Mouse (Mus musculus): ENCODE data around the gene Keg1.
"Not testable (repeated sequence)": the region's sequence is repeated elsewhere in the genome, so short reads cannot be mapped to it uniquely, and the experiment has no call there.

The Keg1 gene

GRCm38 (mm10) chr19:12695590-12695989 is at the start of gene Keg1:
TSS of gene Keg1 (plus strand) at chr19:12695786.
- no peak for ATAC-seq (ENCODE audit: insufficient number of reproducible peaks, low FRiP score, low TSS enrichment)

DNA sequence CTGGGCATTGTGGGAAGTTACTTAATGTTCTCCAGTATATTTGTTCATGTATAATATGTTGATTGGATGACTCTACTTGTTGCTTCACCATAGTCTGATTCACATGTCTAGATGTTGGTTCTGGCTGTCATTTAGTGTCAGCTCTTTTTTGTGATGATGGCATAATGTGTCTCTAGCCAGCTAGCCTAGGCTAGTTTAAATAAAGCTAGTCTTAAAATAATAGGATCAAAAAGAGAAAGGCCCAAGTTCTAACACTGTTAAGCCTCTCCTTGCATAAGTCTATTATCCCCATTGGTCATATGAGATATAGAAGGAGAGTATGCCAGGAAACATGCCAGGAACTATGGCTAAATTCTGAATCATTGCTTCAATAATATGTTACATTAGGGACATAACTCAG is 46.1 kb upstream of the Keg1 start:
- ATAC-seq (ENCODE audit: insufficient number of reproducible peaks, low FRiP score, low TSS enrichment): no peak

GRCm38 (mm10) chr19:12666156-12666555 is 29.4 kb upstream of the Keg1 start:
- ATAC-seq (ENCODE audit: insufficient number of reproducible peaks, low FRiP score, low TSS enrichment): no peak

DNA sequence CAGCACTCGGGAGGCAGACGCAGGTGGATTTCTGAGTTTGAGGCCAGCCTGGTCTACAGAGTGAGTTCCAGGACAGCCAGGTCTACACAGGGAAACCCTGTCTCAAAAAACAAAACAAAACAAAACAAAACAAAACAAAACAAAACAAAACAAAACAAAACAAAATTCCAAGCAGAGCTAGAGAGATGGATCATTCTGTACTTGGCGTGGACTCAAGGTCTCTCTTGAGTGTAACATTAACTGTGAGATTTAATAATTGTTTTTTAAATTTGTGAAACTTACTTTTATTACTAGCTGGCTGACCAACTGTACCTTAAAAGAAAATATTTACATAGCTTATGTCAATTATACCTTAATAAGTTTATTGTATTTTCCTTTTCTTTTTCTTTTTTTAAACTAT is 27.0 kb upstream of the Keg1 start:
- not testable (repeated sequence) for ATAC-seq (ENCODE audit: insufficient number of reproducible peaks, low FRiP score, low TSS enrichment)

GRCm38 (mm10) chr19:12670139-12670538 is 25.4 kb upstream of the Keg1 start, which contains the start of gene Olfr1442:
TSS of gene Olfr1442 (plus strand) at chr19:12670439.
- ATAC-seq (ENCODE audit: insufficient number of reproducible peaks, low FRiP score, low TSS enrichment): no peak

DNA sequence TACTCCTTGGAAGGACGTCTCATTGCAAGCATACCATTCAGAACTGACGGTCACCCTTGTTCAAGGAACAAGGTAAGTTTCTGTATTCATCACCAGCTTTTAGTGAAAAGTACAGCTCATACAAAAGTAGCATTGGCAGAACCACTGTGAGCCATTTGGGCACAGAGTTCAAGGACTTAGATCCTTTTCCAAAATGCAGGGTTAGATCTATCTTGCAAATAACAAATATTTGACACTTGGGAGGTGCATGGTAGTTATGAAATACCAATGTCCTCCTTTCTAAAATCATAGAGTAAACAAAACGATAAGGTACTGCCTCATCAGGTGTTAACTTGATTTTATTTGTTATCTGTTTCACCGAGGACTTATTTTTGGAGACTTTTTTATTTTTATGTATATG is 24.5 kb upstream of the Keg1 start:
- no peak for ATAC-seq (ENCODE audit: insufficient number of reproducible peaks, low FRiP score, low TSS enrichment)

DNA sequence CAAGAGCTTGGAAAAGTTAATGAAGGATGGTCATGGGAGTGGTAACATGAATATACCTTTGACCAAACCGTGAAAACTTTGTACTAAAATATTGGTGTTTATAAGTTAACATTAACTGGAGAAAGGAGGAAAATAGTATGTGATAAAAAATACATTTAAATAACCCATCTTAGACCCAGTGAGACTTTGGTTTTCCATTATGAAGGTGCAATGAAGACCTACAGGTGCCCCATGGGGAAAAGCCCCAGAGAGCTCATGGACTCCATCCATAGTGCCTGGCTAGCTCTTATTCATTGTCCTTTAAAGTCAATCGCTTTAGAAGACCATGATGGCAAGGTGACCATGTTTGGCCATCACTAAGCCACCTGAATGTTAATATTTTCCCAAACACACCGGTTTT is 17.8 kb upstream of the Keg1 start, which contains the start of gene Olfr1443:
Olfr1443 (plus strand) TSS at position 301 of the 400 bp plus-strand sequence.
- no peak for ATAC-seq (ENCODE audit: insufficient number of reproducible peaks, low FRiP score, low TSS enrichment)

GRCm38 (mm10) chr19:12684638-12685037 is 10.9 kb upstream of the Keg1 start:
- no peak for ATAC-seq (ENCODE audit: insufficient number of reproducible peaks, low FRiP score, low TSS enrichment)

DNA sequence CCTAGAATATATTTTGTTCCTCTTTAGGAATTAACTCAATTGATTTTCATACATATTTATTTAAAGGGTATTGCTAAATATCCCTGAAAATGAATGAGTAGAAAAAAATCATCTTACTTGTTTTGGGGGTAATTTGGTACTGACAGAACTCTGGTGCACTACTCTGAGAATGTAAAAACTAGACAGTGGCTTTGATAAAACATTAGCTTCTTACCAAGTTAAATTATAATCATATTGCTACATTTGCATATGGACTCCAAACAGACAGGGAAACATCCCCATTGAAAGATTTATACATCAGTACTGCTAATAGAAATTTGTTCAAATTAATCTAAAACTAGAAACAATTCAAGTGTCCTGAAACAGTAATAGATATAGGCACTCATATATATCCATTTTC is 10.4 kb upstream of the Keg1 start:
- no peak for ATAC-seq (ENCODE audit: insufficient number of reproducible peaks, low FRiP score, low TSS enrichment)

- no peak for ATAC-seq (ENCODE audit: insufficient number of reproducible peaks, low FRiP score, low TSS enrichment)
Observed at GRCm38 (mm10) chr19:12696221-12696620, 635 bp downstream of the Keg1 start.

- no peak for ATAC-seq (ENCODE audit: insufficient number of reproducible peaks, low FRiP score, low TSS enrichment)
Observed at GRCm38 (mm10) chr19:12708458-12708857, 12.9 kb downstream of the Keg1 start.

- ATAC-seq (ENCODE audit: insufficient number of reproducible peaks, low FRiP score, low TSS enrichment): no peak
Observed at GRCm38 (mm10) chr19:12708986-12709385, 13.4 kb downstream of the Keg1 start.

GRCm38 (mm10) chr19:12719189-12719588 is 23.6 kb downstream of the Keg1 start:
- no peak for ATAC-seq (ENCODE audit: insufficient number of reproducible peaks, low FRiP score, low TSS enrichment)

GRCm38 (mm10) chr19:12720463-12720862 is 24.9 kb downstream of the Keg1 start:
- ATAC-seq (ENCODE audit: insufficient number of reproducible peaks, low FRiP score, low TSS enrichment): no peak

DNA sequence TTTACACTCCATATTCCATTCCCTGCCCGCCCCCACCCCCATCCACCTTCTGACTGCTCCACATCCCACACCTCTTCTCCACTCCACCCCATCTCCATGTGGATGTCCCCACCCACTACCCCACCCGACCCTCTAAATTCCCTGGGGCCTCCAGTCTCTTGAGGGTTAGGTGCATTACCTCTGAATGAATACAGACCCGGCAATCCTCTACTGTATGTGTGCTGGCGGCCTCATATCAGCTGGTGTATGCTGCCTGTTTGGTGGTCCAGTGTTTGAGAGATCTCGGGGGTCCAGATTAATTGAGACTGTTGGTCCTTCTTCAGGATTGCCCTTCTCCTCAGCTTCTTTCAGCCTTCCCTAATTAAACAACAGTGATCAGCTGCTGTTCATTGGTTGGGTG is 25.3 kb downstream of the Keg1 start:
- ATAC-seq (ENCODE audit: insufficient number of reproducible peaks, low FRiP score, low TSS enrichment): not testable (repeated sequence)

- not testable (repeated sequence) for ATAC-seq (ENCODE audit: insufficient number of reproducible peaks, low FRiP score, low TSS enrichment)
Observed at GRCm38 (mm10) chr19:12721596-12721995, 26.0 kb downstream of the Keg1 start.

DNA sequence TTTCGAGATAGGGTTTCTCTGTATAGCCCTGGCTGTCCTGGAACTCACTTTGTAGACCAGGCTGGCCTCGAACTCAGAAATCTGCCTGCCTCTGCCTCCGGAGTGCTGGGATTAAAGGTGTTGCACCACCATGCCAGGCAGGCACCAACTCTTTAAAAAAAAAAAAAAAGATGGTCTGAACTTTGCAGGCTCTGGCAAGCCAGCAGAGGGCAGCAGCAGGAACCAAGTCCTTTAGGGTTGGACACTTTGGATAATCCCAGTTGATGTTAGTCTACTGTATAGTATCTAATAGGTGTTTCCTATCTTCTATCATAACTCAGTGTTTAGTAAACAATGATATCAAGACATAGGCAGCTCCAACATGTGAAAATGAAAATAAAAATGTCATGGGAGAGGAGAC is 26.7 kb downstream of the Keg1 start:
- ATAC-seq (ENCODE audit: insufficient number of reproducible peaks, low FRiP score, low TSS enrichment): no peak

DNA sequence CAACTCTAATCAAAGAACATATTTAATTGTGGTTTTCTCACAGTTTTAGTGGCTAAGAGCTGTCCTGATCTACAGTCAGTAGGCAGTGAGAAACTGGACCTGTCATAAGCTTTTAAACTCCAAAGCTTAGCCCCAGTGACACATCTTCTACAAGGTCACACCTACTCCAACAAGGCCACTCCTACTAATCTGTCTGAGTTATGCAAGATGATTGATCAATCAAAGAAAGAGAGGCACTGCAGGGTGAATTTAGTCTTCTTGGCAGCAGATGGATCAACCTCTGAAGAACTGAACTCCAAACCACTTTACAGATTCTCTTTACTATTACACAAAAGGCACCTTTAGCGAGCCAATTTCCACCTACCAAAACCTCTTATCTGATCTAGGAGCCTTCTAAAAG is 30.3 kb downstream of the Keg1 start:
- ATAC-seq (ENCODE audit: insufficient number of reproducible peaks, low FRiP score, low TSS enrichment): no peak

- no peak for ATAC-seq (ENCODE audit: insufficient number of reproducible peaks, low FRiP score, low TSS enrichment)
Observed at GRCm38 (mm10) chr19:12731036-12731435, 35.5 kb downstream of the Keg1 start.

GRCm38 (mm10) chr19:12731950-12732349 is 36.4 kb downstream of the Keg1 start:
- ATAC-seq (ENCODE audit: insufficient number of reproducible peaks, low FRiP score, low TSS enrichment): no peak

- no peak for ATAC-seq (ENCODE audit: insufficient number of reproducible peaks, low FRiP score, low TSS enrichment)
Observed at GRCm38 (mm10) chr19:12756286-12756685, 60.7 kb downstream of the Keg1 start.

- ATAC-seq (ENCODE audit: insufficient number of reproducible peaks, low FRiP score, low TSS enrichment): no peak
Observed at GRCm38 (mm10) chr19:12758936-12759478, 63.4 kb downstream of the Keg1 start.

GRCm38 (mm10) chr19:12759656-12760055 is 64.1 kb downstream of the Keg1 start:
- ATAC-seq (ENCODE audit: insufficient number of reproducible peaks, low FRiP score, low TSS enrichment): peak; percentile 85
